Mouse (Mus musculus) embryonic fibroblast, embryonic 13.5 days (primary cell): ENCODE measurements around the gene Exosc3. TPM values are rescaled to one million over a fixed set of nuclear protein-coding genes. Genes with fewer than 3 reads are reported as not detected.
A peak's percentile ranks its signal among the peaks of the same experiment; 100 is the strongest.
"Not testable (repeated sequence)": the region's sequence is repeated elsewhere in the genome, so short reads cannot be mapped to it uniquely, and the experiment has no call there.

ENCODE experiments used
- H3K27ac ChIP-seq: 2 replicates; pipeline ENCODE4 v1.5.1; 2012; ENCODE audit warnings: low read length, control low read depth, inconsistent platforms; ENCODE audit not compliant: insufficient read depth
- H3K4me1 ChIP-seq: 2 replicates; pipeline ENCODE4 v1.6.1; 2011; ENCODE audit warnings: low read length; ENCODE audit not compliant: control insufficient read depth, insufficient read depth
- H3K4me3 ChIP-seq: 2 replicates; pipeline ENCODE4 v1.5.1; 2011; ENCODE audit warnings: mild to moderate bottlenecking, control low read depth, low read length; ENCODE audit not compliant: insufficient read depth
- CTCF ChIP-seq: IDR thresholded peaks from 2 replicates; pipeline ENCODE4 v1.5.1; 2011; ENCODE audit warnings: mild to moderate bottlenecking, control low read depth, low read length, moderate library complexity, borderline replicate concordance; ENCODE audit not compliant: insufficient read depth
- POLR2A ChIP-seq: IDR thresholded peaks from 2 replicates; pipeline ENCODE4 v1.6.1; 2011; ENCODE audit warnings: low read depth, mild to moderate bottlenecking, control low read depth, low read length, moderate library complexity
- polyA plus RNA-seq: library from polyadenylated mRNA; stranded (reverse); fragments of >200 nt; gene quantifications from 2 replicates; pipeline ENCODE4 v1.2.4, GENCODE M21; 2011; ENCODE audit warnings: low read depth; ENCODE audit not compliant: missing spikeins, insufficient read length

Exosc3 gene
- polyA plus RNA-seq: 30.6 and 39.2 TPM in 2 replicates

DNA sequence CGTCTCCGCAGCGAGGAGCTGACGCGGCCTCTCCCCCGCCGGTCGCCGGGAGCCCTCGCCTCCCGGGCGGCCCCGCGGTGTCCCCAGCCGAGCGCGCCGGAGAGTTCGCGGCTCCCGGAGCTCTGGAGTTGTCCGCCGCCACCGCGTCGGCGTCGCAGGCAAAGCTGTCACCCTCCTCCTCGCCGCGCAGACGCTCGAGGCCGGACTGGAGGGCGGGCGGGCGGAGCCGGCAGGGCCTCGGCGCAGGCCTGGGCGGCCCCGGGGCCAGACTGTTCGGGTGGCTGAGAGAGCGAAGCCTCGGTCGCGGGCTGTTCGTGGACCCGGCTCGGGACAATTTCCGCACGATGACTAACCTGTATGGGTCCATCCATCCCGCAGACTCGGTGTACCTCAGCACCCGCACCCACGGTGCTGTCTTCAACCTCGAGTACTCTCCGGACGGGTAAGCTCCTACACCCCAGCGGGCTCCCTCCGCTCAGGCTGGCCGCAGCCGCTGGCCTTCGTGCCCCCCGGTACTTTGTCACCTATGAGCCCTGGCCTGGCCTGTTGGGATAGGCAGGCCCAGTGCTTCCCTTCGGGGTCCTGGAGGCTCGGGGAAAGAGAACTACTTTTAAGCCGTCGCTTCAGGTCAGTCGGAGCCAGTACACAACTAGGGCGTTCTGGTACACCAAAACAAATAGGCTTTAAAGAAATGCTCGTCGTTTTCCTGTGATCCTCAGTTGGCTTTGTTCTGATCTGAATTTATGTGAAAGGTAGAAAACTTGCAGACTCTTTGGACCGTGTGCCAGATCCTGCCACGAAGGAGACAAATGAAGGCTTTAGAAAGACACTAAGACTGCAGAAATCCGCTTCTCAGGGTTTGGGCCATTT lies at the start of gene Exosc3:
TSS of gene Exosc3 (minus strand) at position 447 of the 870 bp plus-strand sequence.
- TF ChIP-seq CTCF (no peak), POLR2A (no peak)
- no peaks in the 10 kb centered on the region for H3K4me1 ChIP-seq
- H3K4me3 ChIP-seq: peak within 1 kb of the TSS; percentile 71
- peak within 1 kb of the TSS; percentile 76 for H3K27ac ChIP-seq

DNA sequence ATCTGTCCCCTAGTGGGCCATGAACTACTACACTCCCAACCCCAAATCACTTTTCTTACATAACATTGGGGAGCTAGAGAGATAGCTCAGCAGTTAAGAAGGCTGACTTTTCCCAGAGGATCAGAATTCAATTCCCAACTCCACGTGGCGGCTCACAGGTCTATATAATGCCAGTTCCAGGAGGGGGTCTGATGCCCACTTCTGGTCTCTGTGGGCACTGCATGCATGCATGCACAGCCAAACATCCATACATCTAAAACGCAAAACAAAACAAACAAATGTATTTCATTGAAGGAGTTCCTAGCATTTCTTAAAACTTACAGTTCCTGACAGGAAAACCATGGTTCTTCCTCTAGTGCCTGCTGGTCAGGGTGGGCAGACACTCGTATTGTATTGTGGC lies 49.6 kb upstream of the Exosc3 start:
- TF ChIP-seq CTCF (no peak), POLR2A (no peak)
- H3K4me3 ChIP-seq: no peak overlapping the region
- no peaks in the 10 kb centered on the region for H3K4me1 ChIP-seq
- H3K27ac ChIP-seq: no peak overlapping the region

DNA sequence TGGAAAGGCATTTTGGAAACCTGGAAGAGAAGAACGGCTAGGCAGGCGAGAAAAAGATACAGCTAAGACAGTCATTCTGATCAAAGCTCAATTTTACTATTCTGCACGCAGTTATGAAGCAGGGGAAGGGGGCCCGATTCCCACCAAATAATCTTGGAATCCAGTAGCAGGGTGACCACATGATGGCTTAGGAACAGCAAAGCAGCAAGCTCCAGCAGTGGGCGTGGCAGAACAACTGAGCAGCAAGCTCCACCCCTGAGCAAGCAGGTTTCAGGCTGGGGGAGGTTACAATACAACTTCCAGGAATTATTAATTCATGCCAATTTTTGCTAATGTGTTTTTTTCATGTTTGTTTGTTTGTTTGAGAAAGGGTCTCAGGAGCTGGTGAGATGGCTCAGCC lies 44.8 kb upstream of the Exosc3 start:
- not testable (repeated sequence) for H3K4me1 ChIP-seq, H3K27ac ChIP-seq, H3K4me3 ChIP-seq

DNA sequence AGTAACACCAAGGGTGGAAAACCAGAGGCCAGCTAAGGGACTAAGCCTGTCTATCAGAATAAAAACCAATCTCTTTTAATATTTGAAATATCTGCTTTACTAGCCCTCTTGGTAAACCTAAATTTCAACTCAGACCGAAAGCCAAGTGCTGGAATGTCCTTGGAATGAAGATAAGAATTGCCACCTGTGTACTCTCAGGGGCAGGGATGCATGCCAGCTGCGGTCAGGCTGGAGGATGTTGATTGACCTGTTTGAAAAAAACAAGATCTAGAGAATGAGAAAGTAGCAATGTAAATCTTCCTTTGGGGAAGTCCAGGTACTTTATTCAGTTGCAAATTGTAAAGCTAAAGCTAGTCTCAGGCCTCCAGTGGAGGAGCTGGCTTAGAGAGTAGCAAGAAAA lies 39.6 kb upstream of the Exosc3 start:
- not testable (repeated sequence) for H3K4me3 ChIP-seq, H3K4me1 ChIP-seq, H3K27ac ChIP-seq

DNA sequence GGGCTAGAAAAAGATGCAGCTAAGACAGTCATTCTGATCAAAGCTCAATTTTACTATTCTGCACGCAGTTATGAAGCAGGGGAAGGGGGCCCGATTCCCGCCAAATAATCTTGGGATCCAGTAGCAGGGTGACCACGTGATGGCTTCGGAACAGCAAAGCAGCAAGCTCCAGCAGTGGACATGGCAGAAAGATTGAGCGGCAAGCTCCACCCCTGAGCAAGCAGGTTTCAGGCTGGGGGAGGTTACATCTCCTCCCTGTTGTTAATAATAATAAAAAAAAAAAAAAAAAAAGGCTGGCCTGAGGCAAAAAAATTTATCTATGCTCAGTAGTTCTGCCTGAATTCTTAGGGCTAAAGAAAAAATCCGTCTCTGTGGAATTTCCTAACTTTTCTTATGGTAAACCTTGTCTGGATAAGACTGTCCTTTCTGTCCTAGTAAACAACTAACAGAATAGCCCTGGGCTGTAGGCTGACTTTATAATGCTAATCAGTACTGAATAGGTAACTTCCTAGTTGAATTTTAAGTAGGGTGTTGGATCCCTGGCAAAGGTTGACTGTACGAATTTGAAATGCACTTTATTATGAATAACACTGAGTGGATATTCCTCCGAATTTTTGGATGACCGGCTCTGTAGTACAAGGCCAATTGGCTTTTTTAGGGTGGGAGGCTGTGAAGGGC lies 38.5 kb upstream of the Exosc3 start:
- not testable (repeated sequence) for H3K27ac ChIP-seq, H3K4me1 ChIP-seq, H3K4me3 ChIP-seq

DNA sequence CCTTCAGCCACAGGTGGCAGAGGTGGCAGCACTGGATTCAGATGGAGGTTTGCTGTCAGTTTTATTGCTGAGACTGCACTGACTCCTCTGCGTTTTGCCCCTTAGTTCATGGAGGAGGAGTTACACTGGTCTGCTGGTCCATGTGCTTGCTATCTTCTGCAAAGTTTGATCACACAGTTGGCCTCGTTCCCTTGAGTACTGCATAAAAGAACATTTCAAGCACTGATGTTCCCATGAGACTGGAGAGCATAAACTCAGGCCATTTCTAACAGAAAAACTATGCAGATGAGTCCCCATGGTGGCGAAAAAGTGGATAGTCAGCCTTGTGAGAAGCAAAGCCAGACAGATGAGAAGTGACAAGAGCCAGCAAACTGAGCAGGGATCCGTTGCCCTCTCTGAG lies 34.0 kb upstream of the Exosc3 start:
- H3K4me3 ChIP-seq: no peak overlapping the region

DNA sequence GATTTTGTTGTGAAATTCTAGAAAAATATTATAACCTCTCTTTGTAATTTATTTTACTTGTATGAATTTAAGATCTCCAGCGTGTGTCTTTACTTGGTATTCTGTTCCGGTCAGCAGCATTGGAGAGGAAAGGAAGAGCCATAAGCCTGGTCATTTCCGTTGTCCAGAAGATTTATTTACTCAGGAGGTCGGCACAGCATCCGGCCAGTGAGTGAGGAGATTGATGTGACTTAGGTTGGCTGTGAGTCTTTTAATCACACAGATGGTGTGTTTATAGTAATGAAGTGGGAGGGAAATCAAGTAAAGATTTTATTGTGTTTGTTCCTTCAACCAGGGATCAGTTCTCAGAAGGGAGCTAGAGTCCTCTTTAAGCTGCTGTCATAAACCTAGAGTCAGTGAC lies 32.3 kb upstream of the Exosc3 start:
- H3K4me1 ChIP-seq: no peaks in the 10 kb centered on the region
- H3K4me3 ChIP-seq: no peak overlapping the region
- TF ChIP-seq POLR2A: no peak
- no peak for TF ChIP-seq CTCF
- H3K27ac ChIP-seq: no peak overlapping the region

More for the DNA sequence above, 34.0 kb upstream of the Exosc3 start:
- no peaks in the 10 kb centered on the region for H3K4me1 ChIP-seq
- H3K27ac ChIP-seq: no peak overlapping the region
- TF ChIP-seq CTCF: no peak
- no peak for TF ChIP-seq POLR2A

DNA sequence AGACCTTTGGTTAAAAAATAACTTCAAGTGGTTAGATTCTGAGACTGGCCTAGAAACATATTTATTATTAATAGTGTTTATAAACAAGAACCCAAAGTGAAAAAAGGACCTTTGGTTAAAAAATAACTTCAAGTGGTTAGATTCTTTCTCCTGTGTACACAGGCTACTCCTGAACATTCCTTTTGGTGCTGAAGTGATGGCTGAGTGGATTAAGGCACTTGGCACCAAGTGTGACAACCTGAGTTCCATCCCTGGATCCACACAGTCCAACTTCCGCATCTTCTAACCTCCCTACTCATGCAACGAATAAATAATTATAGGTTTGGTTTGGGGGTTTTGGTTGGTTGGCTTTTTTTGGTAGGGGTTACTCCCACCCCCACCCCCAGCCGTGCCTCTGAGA lies 28.7 kb upstream of the Exosc3 start:
- no peaks in the 10 kb centered on the region for H3K4me1 ChIP-seq
- TF ChIP-seq CTCF (no peak), POLR2A (no peak)
- no peak overlapping the region for H3K27ac ChIP-seq
- H3K4me3 ChIP-seq: no peak overlapping the region

DNA sequence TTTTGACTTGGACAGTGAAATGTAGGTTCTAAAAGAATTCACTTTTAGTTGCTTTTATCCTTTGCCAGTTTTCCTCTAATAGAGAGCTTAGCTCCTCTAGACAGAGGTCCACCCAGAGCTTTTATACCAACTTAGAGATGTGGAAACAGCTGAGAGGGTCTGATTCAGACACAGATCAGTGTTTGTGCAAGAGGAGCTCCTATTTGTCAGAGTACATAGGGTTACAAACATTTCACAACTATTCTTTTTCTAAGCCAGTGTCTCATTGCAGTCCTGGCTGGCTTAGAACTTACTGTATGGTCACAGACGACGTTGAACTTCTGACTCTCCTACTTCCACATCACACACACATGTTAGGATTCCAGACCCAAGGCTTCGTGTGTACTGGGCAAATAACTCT lies 14.1 kb upstream of the Exosc3 start:
- H3K27ac ChIP-seq: no peak overlapping the region
- TF ChIP-seq CTCF (no peak), POLR2A (no peak)
- H3K4me3 ChIP-seq: no peak overlapping the region
- no peaks in the 10 kb centered on the region for H3K4me1 ChIP-seq

DNA sequence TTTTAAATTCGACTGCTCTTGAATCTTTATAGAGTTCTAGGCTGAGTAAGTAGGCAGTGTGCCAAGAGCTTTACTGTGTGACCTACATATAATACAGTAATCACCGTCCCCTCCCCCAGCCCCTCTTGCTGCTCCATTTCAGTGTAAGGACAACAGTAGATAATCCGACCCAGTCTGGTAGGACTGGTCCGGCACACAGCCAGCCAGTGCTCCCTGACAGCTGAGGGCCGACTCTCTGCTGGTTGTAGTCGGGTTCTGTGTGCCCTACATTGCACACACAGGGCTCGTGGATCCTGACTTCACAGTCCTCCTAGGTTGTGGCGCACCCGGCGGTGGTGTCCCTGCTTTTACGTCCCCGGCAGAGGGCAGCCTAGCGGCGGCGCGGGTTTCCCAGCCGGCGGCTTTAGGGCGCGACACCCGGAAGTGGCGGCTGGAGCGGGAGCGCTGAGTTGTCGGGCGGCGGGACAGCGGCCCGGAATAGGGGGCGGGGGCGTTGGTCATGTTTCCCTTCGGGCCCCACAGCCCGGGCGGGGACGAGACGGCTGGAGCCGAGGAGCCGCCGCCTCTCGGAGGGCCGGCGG lies 773 bp downstream of the Exosc3 start, which contains the start of gene Dcaf10:
TSS of gene Dcaf10 (plus strand) at position 433 of the 581 bp plus-strand sequence.
- TF ChIP-seq CTCF: no peak
- TF ChIP-seq POLR2A: peak; percentile 85
- peak within 1 kb of the TSS; percentile 76 for H3K27ac ChIP-seq
- H3K4me3 ChIP-seq: peak within 1 kb of the TSS; percentile 71
- H3K4me1 ChIP-seq: no peaks in the 10 kb centered on the region
